Mouse (Mus musculus): ENCODE results near the gene Kcnip3. TPM values are rescaled to one million over a fixed set of nuclear protein-coding genes. Genes with fewer than 3 reads are reported as not detected.

Gene Kcnip3
- polyA plus RNA-seq, 1 experiment from 2014 or later: 1.2 TPM

DNA sequence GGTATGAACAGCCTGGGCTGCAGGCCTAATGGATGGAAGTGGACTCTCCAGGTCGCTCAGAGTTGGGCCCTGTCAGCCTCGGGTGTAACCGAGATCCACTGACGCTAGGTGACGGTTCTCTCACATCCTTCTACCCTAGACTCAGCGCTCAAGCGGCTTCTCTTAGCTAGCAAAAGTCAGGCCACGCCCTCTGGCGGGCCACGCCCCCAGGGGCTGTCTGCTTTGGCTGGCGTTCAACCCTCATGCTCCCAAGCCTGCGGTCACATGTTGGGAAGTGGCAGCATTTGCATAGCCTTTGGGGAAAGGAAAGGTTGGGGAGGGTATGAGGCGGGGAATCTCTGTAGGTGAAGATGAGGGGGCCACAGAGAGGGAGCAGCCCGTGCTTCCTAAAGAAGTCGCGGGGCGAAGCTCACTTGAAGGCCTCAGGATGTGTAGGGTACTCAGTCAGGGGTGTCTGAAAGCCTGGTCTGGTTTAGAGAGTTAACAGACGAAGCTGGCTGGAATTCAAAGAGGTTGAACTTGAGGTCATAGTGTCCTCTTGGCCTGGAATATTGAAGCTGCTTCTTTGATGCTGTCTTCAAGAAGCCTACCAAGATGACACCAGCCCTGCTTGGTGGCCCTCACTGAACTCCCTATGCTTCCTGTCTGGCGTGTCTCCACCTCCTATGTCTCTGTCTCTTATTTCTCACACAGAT lies 37.3 kb downstream of the Kcnip3 start:
- DNase-seq (ENCODE audit: low spot score) (peak; percentile 79), ATAC-seq (ENCODE audit: low FRiP score, low TSS enrichment) (peak; percentile 66)
- Histone ChIP-seq H3K36me3 (ENCODE audit: control insufficient read depth, insufficient read depth, low read length) (no peaks in the 10 kb centered on the region), H3K4me2 (replicated peaks; ENCODE audit: low read depth) (peak overlapping the region; percentile 24), H3K27me3 (ENCODE audit: control insufficient read depth, insufficient read depth, low read length) (peaks cover 10% of the 10 kb centered on the region), H3K4me3 (ENCODE audit: low read depth, low read length) (no peak overlapping the region), H3K9ac (ENCODE audit: low read length) (peak overlapping the region; percentile 1; the same call in 1 of the 2 replicates), H3K4me1 (replicated peaks; ENCODE audit: control insufficient read depth, insufficient read depth) (0 out of 2 replicates have a peak, but pooled peaks cover 2% of the 10 kb centered on the region), H3K27ac (replicated peaks) (no peak overlapping the region), H3K9me3 (ENCODE audit: control insufficient read depth, low read length) (no peaks in the 10 kb centered on the region)
- TF ChIP-seq CTCF (IDR thresholded peaks at IDR 0.05; ENCODE audit: low read depth) (peak; percentile 17; the same call in 1 of the 2 replicates), EP300 (optimal IDR thresholded peaks at IDR 0.05) (no peak)
- WGBS: 10% methylated on average over 19 of the region's 19 CpGs

DNA sequence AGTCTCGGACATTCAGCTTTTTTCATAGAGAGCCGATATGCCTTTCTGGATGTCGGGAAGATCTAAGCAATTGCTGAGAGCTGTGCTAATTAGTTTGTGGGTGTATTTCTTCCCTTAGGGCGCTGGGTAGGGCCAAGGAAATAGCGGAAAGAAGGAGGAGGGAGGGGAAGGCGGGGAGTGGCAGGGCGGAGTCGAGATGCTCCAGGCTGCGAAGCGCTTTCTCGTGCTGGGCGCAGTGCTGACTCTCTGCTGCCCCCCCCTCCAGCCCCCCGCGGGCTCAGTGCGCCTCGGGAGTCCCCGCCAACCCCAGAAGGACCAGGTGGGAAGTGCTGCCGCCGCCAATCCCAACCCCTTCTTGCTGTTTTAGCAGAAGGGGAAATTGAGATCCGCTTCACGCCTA lies 38.9 kb downstream of the Kcnip3 start:
- peak overlapping the region; percentile 52; the same call in 1 of the 2 replicates for H3K9ac ChIP-seq (ENCODE audit: low read length)
- H3K36me3 ChIP-seq (ENCODE audit: control insufficient read depth, insufficient read depth, low read length): no peaks in the 10 kb centered on the region
- WGBS: under 1% methylated on average over 20 of the region's 21 CpGs
- no peak for TF ChIP-seq EP300 (optimal IDR thresholded peaks at IDR 0.05)
- no peak for TF ChIP-seq CTCF (IDR thresholded peaks at IDR 0.05; ENCODE audit: low read depth)
- peak overlapping the region; percentile 53 for H3K4me3 ChIP-seq (ENCODE audit: low read depth, low read length)
- peak overlapping the region; percentile 82 for H3K4me2 ChIP-seq (replicated peaks; ENCODE audit: low read depth)
- ATAC-seq (ENCODE audit: low FRiP score, low TSS enrichment) (no peak), DNase-seq (ENCODE audit: low spot score) (no peak)
- peaks cover 10% of the 10 kb centered on the region for H3K27me3 ChIP-seq (ENCODE audit: control insufficient read depth, insufficient read depth, low read length)
- no peak overlapping the region for H3K27ac ChIP-seq (replicated peaks)
- H3K4me1 ChIP-seq (replicated peaks; ENCODE audit: control insufficient read depth, insufficient read depth): 0 out of 2 replicates have a peak, but pooled peaks cover 2% of the 10 kb centered on the region
- H3K9me3 ChIP-seq (ENCODE audit: control insufficient read depth, low read length): no peaks in the 10 kb centered on the region

DNA sequence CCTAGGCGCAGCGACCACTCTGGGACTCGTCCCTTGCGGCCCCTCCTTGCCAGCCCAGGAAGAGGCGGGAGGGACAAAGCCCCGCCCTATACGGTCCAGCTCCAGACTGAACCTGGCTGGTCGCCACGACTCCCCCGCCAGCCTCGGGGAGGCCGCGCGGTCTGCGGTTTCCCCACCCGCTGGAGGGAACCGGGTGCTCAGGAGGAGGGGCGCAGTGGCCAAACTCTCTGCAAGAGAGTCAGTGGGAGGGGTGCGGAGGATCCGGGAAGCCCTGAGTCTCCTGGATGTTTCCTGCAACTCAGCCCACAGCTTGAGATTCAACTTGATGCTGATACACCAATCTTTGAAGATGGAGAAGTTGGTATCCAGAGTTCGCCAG lies 39.4 kb downstream of the Kcnip3 start:
- ATAC-seq (ENCODE audit: low FRiP score, low TSS enrichment): peak; percentile 70; the same call in 1 of the 2 replicates
- no peaks in the 10 kb centered on the region for H3K9me3 ChIP-seq (ENCODE audit: control insufficient read depth, low read length)
- DNase-seq (ENCODE audit: low spot score): peak; percentile 35
- peak overlapping the region; percentile 82 for H3K4me2 ChIP-seq (replicated peaks; ENCODE audit: low read depth)
- peak overlapping the region; percentile 52 for H3K9ac ChIP-seq (ENCODE audit: low read length)
- no peaks in the 10 kb centered on the region for H3K36me3 ChIP-seq (ENCODE audit: control insufficient read depth, insufficient read depth, low read length)
- TF ChIP-seq CTCF (IDR thresholded peaks at IDR 0.05; ENCODE audit: low read depth) (no peak), EP300 (optimal IDR thresholded peaks at IDR 0.05) (no peak)
- H3K27me3 ChIP-seq (ENCODE audit: control insufficient read depth, insufficient read depth, low read length): peaks cover 10% of the 10 kb centered on the region
- H3K4me3 ChIP-seq (ENCODE audit: low read depth, low read length): peak overlapping the region; percentile 53
- H3K27ac ChIP-seq (replicated peaks): no peak overlapping the region
- 0 out of 2 replicates have a peak, but pooled peaks cover 2% of the 10 kb centered on the region for H3K4me1 ChIP-seq (replicated peaks; ENCODE audit: control insufficient read depth, insufficient read depth)
- under 1% methylated on average over 21 of the region's 21 CpGs for WGBS

DNA sequence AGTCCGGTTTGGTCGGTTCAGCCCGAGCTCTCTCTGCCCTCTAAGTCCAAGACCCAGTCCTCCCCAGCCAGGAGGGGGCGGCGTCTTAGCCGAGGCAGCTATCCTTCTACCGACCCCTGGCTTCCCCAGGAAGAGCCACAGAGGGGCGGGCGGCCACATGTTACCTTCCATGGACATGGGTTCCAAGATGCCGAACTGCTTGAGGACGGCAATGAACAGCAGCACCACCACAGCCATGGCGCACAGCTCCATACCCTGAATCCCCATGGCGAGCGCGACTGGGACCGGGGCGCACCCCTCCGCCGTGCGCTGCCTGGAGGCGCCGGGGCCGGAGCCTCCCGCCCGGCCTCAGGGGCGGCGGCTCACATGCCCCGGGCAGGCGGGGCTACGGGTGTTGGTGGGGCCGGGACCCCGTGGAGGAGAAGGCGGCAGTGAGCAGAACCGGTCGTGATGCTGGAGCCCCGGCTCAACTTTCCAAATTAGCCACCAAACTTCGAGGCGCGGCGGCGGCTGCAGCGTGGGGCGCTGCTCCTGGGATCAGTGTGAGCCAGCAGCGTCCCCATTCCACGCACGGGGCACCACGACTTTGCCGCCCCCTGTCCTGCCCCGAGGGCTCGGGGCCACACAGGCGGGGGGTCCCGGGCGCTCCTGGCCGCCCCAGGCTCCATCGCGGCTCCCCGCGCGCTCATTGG lies 39.9 kb downstream of the Kcnip3 start:
- peak overlapping the region; percentile 52 for H3K9ac ChIP-seq (ENCODE audit: low read length)
- peaks cover 10% of the 10 kb centered on the region for H3K27me3 ChIP-seq (ENCODE audit: control insufficient read depth, insufficient read depth, low read length)
- peak overlapping the region; percentile 53 for H3K4me3 ChIP-seq (ENCODE audit: low read depth, low read length)
- H3K4me2 ChIP-seq (replicated peaks; ENCODE audit: low read depth): peak overlapping the region; percentile 82
- no peaks in the 10 kb centered on the region for H3K9me3 ChIP-seq (ENCODE audit: control insufficient read depth, low read length)
- ATAC-seq (ENCODE audit: low FRiP score, low TSS enrichment): peak; percentile 22; the same call in 1 of the 2 replicates
- no peak for DNase-seq (ENCODE audit: low spot score)
- no peak overlapping the region for H3K27ac ChIP-seq (replicated peaks)
- no peaks in the 10 kb centered on the region for H3K36me3 ChIP-seq (ENCODE audit: control insufficient read depth, insufficient read depth, low read length)
- TF ChIP-seq CTCF (IDR thresholded peaks at IDR 0.05; ENCODE audit: low read depth) (peak; percentile 42), EP300 (optimal IDR thresholded peaks at IDR 0.05) (no peak)
- 1% methylated on average over 44 of the region's 59 CpGs for WGBS
- H3K4me1 ChIP-seq (replicated peaks; ENCODE audit: control insufficient read depth, insufficient read depth): 0 out of 2 replicates have a peak, but pooled peaks cover 2% of the 10 kb centered on the region

DNA sequence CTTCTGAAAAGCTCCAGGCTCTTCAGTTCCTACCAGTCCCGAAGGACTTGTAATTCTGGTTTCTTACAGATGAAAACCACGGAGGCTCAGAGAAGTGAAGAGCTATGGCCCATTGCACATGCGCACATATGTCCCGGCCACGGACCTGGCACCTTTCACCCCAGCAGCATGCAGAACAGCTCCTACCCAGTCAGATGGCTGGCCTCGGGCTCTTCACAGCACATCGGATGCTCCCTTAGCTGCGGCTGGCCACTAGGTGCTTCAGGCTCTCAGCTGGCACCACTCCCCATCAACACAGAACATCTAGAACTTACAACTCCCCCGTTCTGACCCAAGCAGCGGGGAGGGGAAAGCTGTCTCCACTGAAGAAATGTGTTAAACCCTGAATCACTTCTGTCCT lies 42.1 kb downstream of the Kcnip3 start:
- Histone ChIP-seq H3K4me3 (ENCODE audit: low read depth, low read length) (no peak overlapping the region), H3K27me3 (ENCODE audit: control insufficient read depth, insufficient read depth, low read length) (peaks cover 10% of the 10 kb centered on the region), H3K36me3 (ENCODE audit: control insufficient read depth, insufficient read depth, low read length) (no peaks in the 10 kb centered on the region), H3K4me2 (replicated peaks; ENCODE audit: low read depth) (no peak overlapping the region), H3K27ac (replicated peaks) (no peak overlapping the region), H3K9ac (ENCODE audit: low read length) (no peak overlapping the region), H3K4me1 (replicated peaks; ENCODE audit: control insufficient read depth, insufficient read depth) (0 out of 2 replicates have a peak, but pooled peaks cover 2% of the 10 kb centered on the region), H3K9me3 (ENCODE audit: control insufficient read depth, low read length) (no peaks in the 10 kb centered on the region)
- whole genome bisulfite sequencing: 58% methylated on average over 10 of the region's 10 CpGs
- TF ChIP-seq EP300 (optimal IDR thresholded peaks at IDR 0.05): no peak
- TF ChIP-seq CTCF (IDR thresholded peaks at IDR 0.05; ENCODE audit: low read depth): no peak
- no peak for ATAC-seq (ENCODE audit: low FRiP score, low TSS enrichment)
- DNase-seq (ENCODE audit: low spot score): no peak
